Mouse (Mus musculus) spleen, adult 2 months (tissue): ENCODE measurements around the gene Aif1l. TPM values are rescaled to one million over a fixed set of nuclear protein-coding genes. Genes with fewer than 3 reads are reported as not detected.
"Not testable (repeated sequence)": the region's sequence is repeated elsewhere in the genome, so short reads cannot be mapped to it uniquely, and the experiment has no call there.

ENCODE experiments used
- DNase-seq, 2 experiments: peaks; one replicate each; pipeline versions ENCODE4 v3.0.0 to v3.0.0-alpha.2; 2012 to 2021; ENCODE audit warnings: low spot score in 2 of 2, low read depth in 1 of 2
- H3K27ac ChIP-seq: fragments of 200-500 bp; 2 replicates; pipeline ENCODE4 v1.5.1; 2012; ENCODE audit warnings: low read length, inconsistent platforms; ENCODE audit not compliant: insufficient read depth
- H3K27me3 ChIP-seq: fragments of 200-500 bp; 2 replicates; pipeline ENCODE4 v1.6.1; 2012; ENCODE audit warnings: mild to moderate bottlenecking, moderate library complexity, low read length, inconsistent platforms; ENCODE audit not compliant: control insufficient read depth, insufficient read depth
- H3K36me3 ChIP-seq: fragments of 200-500 bp; 2 replicates; pipeline ENCODE4 v1.6.1; 2012; ENCODE audit warnings: mild to moderate bottlenecking, low read length, inconsistent platforms; ENCODE audit not compliant: control insufficient read depth, insufficient read depth
- H3K4me1 ChIP-seq: fragments of 200-500 bp; 2 replicates; pipeline ENCODE4 v1.6.1; 2011; ENCODE audit warnings: inconsistent platforms; ENCODE audit not compliant: control insufficient read depth, insufficient read depth, insufficient read length
- H3K4me3 ChIP-seq: fragments of 200-500 bp; 2 replicates; pipeline ENCODE4 v1.5.1; 2011; ENCODE audit warnings: mild to moderate bottlenecking, inconsistent platforms; ENCODE audit not compliant: insufficient read depth, insufficient read length; ENCODE audit errors: extremely low read depth
- CTCF ChIP-seq: fragments of 200-500 bp; IDR thresholded peaks from 2 replicates; pipeline ENCODE4 v1.5.1; 2011; ENCODE audit warnings: mild to moderate bottlenecking, inconsistent platforms; ENCODE audit not compliant: insufficient read depth, insufficient read length, insufficient replicate concordance; ENCODE audit errors: extremely low read depth
- POLR2A ChIP-seq: fragments of 200-500 bp; IDR thresholded peaks from 2 replicates; pipeline ENCODE4 v1.6.1; 2011; ENCODE audit warnings: low read depth, low read length, inconsistent platforms
- WGBS: fragments of 180-500 bp; shearing (Covaris S2); methylation state at CpG from one replicate; pipeline ENCODE4 v1.1.7; 2018; 5-methylcytosine and 5-hydroxymethylcytosine counted together
- polyA plus RNA-seq: library from polyadenylated mRNA; depleted of rRNA; stranded (reverse); fragments of >200 nt; gene quantifications from 2 replicates; pipeline ENCODE4 v1.2.3, GENCODE M21; 2012

Aif1l gene
- polyA plus RNA-seq, 1 experiment, result 0.75 TPM

GRCm38 (mm10) chr2:31906407-31906806 is 43.5 kb upstream of the Aif1l start:
- TF ChIP-seq CTCF, result no peak
- no peak for TF ChIP-seq POLR2A
- Histone ChIP-seq H3K4me1 (no peaks in the 10 kb centered on the region), H3K27ac (no peak overlapping the region), H3K27me3 (no peaks in the 10 kb centered on the region), H3K36me3 (no peaks in the 10 kb centered on the region), H3K4me3 (no peak overlapping the region)
- no peak for DNase-seq
- WGBS, result 80% methylated on average over 9 of the region's 9 CpGs

DNA sequence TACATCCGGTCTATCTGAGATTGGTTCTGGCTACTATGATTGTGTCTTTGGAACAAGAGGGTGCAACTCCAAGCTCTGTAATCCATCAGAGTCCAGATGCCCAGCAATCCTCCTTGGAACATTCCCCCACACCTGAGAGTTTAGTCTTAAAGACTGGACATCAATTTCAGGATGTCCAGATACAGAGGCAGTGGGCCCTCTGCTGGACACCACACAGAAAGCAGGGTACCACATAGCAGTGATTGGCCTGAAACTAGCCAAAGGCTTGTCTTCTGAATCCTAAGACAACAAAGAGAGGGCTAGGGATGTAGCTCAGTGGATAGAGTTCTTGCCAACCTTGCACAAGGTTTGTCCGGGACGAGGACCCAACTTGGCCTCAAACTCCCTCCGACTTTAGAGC is 37.4 kb upstream of the Aif1l start:
- Histone ChIP-seq H3K4me3 (no peak overlapping the region), H3K27me3 (no peaks in the 10 kb centered on the region), H3K36me3 (no peaks in the 10 kb centered on the region), H3K27ac (no peak overlapping the region), H3K4me1 (no peaks in the 10 kb centered on the region)
- TF ChIP-seq POLR2A, result no peak
- no peak for TF ChIP-seq CTCF
- WGBS, result 78% methylated on average over 4 of the region's 4 CpGs
- DNase-seq, result no peak

GRCm38 (mm10) chr2:31914213-31914612 is 35.7 kb upstream of the Aif1l start:
- not testable (repeated sequence) for H3K27ac ChIP-seq, H3K4me3 ChIP-seq

DNA sequence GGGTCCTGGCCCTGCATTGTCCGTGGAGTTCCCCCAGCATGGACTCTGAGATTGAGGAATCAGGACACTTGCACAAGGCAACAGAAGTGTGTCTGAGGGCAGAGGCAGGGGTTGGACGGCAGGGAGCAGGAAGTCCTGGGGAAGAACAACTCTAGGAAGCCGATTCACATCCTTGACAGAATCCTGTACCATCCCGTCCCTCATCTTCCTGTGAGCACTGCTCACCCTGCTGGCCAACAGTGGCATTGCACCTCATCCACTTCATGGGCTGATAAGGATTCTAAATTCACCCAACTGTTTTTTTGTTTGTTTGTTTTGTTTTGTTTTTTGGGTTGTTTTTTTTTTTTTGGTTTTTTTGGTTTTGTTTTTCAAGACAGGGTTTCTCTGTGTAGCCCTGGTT is 34.8 kb upstream of the Aif1l start:
- Histone ChIP-seq H3K27me3 (no peaks in the 10 kb centered on the region), H3K27ac (no peak overlapping the region), H3K4me3 (no peak overlapping the region), H3K36me3 (no peaks in the 10 kb centered on the region), H3K4me1 (no peaks in the 10 kb centered on the region)
- 22% methylated on average over 4 of the region's 4 CpGs for WGBS
- TF ChIP-seq CTCF (peak; percentile 83; the same call in 1 of the 2 replicates), POLR2A (no peak)
- peak; percentile 29 to 64 for DNase-seq

More at GRCm38 (mm10) chr2:31914213-31914612, 35.7 kb upstream of the Aif1l start:
- not testable (repeated sequence) for H3K36me3 ChIP-seq, DNase-seq, H3K4me1 ChIP-seq, H3K27me3 ChIP-seq

DNA sequence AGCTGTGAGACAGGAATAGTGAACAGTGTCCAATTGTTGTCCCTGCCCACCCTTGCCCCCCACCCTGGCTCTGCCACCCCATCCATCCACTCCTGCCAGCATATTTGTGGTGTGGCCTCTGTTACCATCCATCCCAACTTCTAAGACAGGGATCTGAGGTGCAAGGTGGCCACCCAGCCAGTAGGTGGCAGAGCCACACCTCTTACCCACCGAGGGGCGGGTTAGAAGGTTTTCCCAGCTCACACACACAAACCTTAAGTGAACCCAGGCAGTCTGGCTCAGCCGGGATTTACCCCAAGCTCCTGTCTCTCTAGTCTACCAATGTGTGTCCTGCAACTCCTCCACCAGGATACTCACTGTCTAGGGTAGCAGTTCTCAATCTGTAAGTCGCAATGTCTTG is 32.3 kb upstream of the Aif1l start:
- peak in 1 of 2 experiments; percentile 17 for DNase-seq
- Histone ChIP-seq H3K27me3 (no peaks in the 10 kb centered on the region), H3K4me3 (no peak overlapping the region), H3K4me1 (no peaks in the 10 kb centered on the region), H3K36me3 (no peaks in the 10 kb centered on the region), H3K27ac (no peak overlapping the region)
- whole genome bisulfite sequencing, result 26% methylated on average over 4 of the region's 4 CpGs
- TF ChIP-seq CTCF, result peak; percentile 61; the same call in 1 of the 2 replicates
- no peak for TF ChIP-seq POLR2A

DNA sequence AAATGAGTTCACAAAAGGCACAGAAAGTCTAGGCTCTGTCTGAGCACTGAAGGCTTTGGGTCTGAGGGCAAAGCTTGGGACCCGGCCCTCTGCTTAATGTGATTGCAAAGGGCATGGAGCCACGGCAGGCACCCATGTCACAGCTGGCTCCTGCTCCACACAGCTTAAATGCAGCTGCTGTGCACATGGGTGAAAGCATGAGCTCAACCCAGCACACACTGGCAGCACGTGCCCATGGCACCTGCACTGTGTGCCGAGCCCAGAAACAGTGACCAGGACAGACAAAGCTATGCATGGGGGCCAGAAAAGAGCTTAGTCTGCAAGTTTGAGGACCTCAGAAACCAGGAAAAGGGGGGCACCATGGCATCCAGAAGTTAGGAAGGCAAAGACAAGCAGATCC is 26.3 kb upstream of the Aif1l start:
- Histone ChIP-seq H3K27me3 (no peaks in the 10 kb centered on the region), H3K4me3 (no peak overlapping the region), H3K36me3 (no peaks in the 10 kb centered on the region), H3K27ac (no peak overlapping the region), H3K4me1 (no peaks in the 10 kb centered on the region)
- no peak for DNase-seq
- TF ChIP-seq POLR2A (no peak), CTCF (no peak)
- 69% methylated on average over 4 of the region's 4 CpGs for WGBS

GRCm38 (mm10) chr2:31924811-31925210 is 25.1 kb upstream of the Aif1l start:
- Histone ChIP-seq H3K4me1 (peaks cover under 1% of the 10 kb centered on the region; the same call in 1 of the 2 replicates), H3K4me3 (no peak overlapping the region), H3K27ac (no peak overlapping the region), H3K36me3 (no peaks in the 10 kb centered on the region), H3K27me3 (no peaks in the 10 kb centered on the region)
- no peak for DNase-seq
- WGBS, result 28% methylated on average over 9 of the region's 9 CpGs
- no peak for TF ChIP-seq POLR2A
- TF ChIP-seq CTCF, result no peak
